Mouse (Mus musculus) heart, adult 2 months (tissue): ENCODE measurements around the gene Tbx6. TPM values are rescaled to one million over a fixed set of nuclear protein-coding genes. Genes with fewer than 3 reads are reported as not detected.
A peak's percentile ranks its signal among the peaks of the same experiment; 100 is the strongest.

ENCODE experiments used
- DNase-seq, 2 experiments: peaks; one replicate each; pipeline ENCODE4 v3.0.0; 2021
- H3K27ac ChIP-seq: fragments of 200-600 bp; 2 replicates; pipeline ENCODE4 v1.8.1; 2022
- H3K27me3 ChIP-seq: fragments of 200-500 bp; 2 replicates; pipeline ENCODE4 v1.6.1; 2012; ENCODE audit warnings: mild to moderate bottlenecking, low read length, inconsistent platforms, mixed read lengths; ENCODE audit not compliant: control insufficient read depth, insufficient read depth
- H3K36me3 ChIP-seq: fragments of 200-500 bp; 2 replicates; pipeline ENCODE4 v1.6.1; 2012; ENCODE audit warnings: low read length, inconsistent platforms; ENCODE audit not compliant: control insufficient read depth, insufficient read depth
- H3K4me1 ChIP-seq: fragments of 200-500 bp; 2 replicates; pipeline ENCODE4 v1.6.1; 2011; ENCODE audit warnings: low read length; ENCODE audit not compliant: control insufficient read depth, insufficient read depth
- H3K4me3 ChIP-seq: fragments of 200-600 bp; 2 replicates; pipeline ENCODE4 v1.8.1; 2022
- H3K79me2 ChIP-seq: fragments of 200-500 bp; replicated peaks from 2 replicates; pipeline ENCODE4 v1.6.1; 2012; ENCODE audit warnings: mild to moderate bottlenecking, inconsistent platforms, low read length, moderate library complexity, mixed read lengths; ENCODE audit not compliant: control insufficient read depth, insufficient read depth
- H3K9ac ChIP-seq: fragments of 200-500 bp; 2 replicates; pipeline ENCODE4 v1.6.1; 2012; ENCODE audit warnings: low read depth, mild to moderate bottlenecking, control low read depth, inconsistent platforms, low read length, mixed read lengths
- CTCF ChIP-seq: fragments of 200-600 bp; IDR thresholded peaks from 2 replicates; pipeline ENCODE4 v1.8.1; 2022; ENCODE audit warnings: antibody characterized with exemption, mild to moderate bottlenecking, moderate library complexity
- EP300 ChIP-seq: fragments of 200-500 bp; IDR thresholded peaks from 2 replicates; pipeline ENCODE4 v1.6.1; 2011; ENCODE audit warnings: low read depth, low read length, control low read depth; ENCODE audit not compliant: insufficient read depth
- POLR2A ChIP-seq: fragments of 200-500 bp; IDR thresholded peaks from 2 replicates; pipeline ENCODE4 v1.6.1; 2011; ENCODE audit warnings: mild to moderate bottlenecking, low read depth, low read length, control low read depth; ENCODE audit not compliant: insufficient read depth
- WGBS: fragments of 180-500 bp; shearing (Covaris S2); methylation state at CpG from one replicate; pipeline ENCODE4 v1.1.7; 2018; 5-methylcytosine and 5-hydroxymethylcytosine counted together
- intact Hi-C: fragments of 180-260 bp; cut with DNase I; formaldehyde crosslinking; loops from one replicate; pipeline ENCODE4 v1.15.1; 2025
- polyA plus RNA-seq: library from polyadenylated mRNA; depleted of rRNA; stranded (reverse); fragments of >200 nt; gene quantifications from 2 replicates; pipeline ENCODE4 v1.2.3, GENCODE M21; 2012
- total RNA-seq, 2 experiments: library from RNA; stranded (reverse); gene quantifications; 2 replicates each; pipeline ENCODE4 v1.2.3; 2021

Tbx6 gene
- total and polyA plus RNA-seq, 3 experiments: 0.44 to 2.9 (median 0.66) TPM

- DNase-seq: no peak
- no peaks in the 10 kb centered on the region for H3K36me3 ChIP-seq
- H3K9ac ChIP-seq: no peak overlapping the region
- H3K27me3 ChIP-seq: no peaks in the 10 kb centered on the region
- TF ChIP-seq EP300 (no peak), CTCF (no peak), POLR2A (no peak)
- peaks cover 2% of the 10 kb centered on the region; the same call in 1 of the 2 replicates for H3K4me1 ChIP-seq
- intact Hi-C loops: loop anchor here (5.0 kb wide), 1 partner anchor 78 kb away; the partner anchor contains the start of genes Hirip3 and Ino80e
- no peak overlapping the region for H3K4me3 ChIP-seq
- WGBS: 69% methylated on average over 7 of the region's 7 CpGs
- no peaks in the 10 kb centered on the region; the same call in 1 of the 2 replicates for H3K79me2 ChIP-seq
- no peak overlapping the region for H3K27ac ChIP-seq
Observed at GRCm38 (mm10) chr7:126784469-126784868, 3.2 kb downstream of the Tbx6 start.

GRCm38 (mm10) chr7:126785056-126785455 is 3.8 kb downstream of the Tbx6 start:
- WGBS: 64% methylated on average over 4 of the region's 4 CpGs
- Histone ChIP-seq H3K79me2 (no peaks in the 10 kb centered on the region; the same call in 1 of the 2 replicates), H3K9ac (no peak overlapping the region), H3K27me3 (no peaks in the 10 kb centered on the region), H3K4me1 (peaks cover 2% of the 10 kb centered on the region; the same call in 1 of the 2 replicates), H3K27ac (no peak overlapping the region), H3K4me3 (no peak overlapping the region), H3K36me3 (no peaks in the 10 kb centered on the region)
- no peak for DNase-seq
- intact Hi-C loops: no loop called here
- TF ChIP-seq EP300: no peak
- TF ChIP-seq POLR2A: no peak
- no peak for TF ChIP-seq CTCF

GRCm38 (mm10) chr7:126786142-126786541 is 4.9 kb downstream of the Tbx6 start:
- Histone ChIP-seq H3K27ac (no peak overlapping the region), H3K27me3 (no peaks in the 10 kb centered on the region), H3K4me1 (no peaks in the 10 kb centered on the region; the same call in 1 of the 2 replicates), H3K36me3 (peaks cover 4% of the 10 kb centered on the region; the same call in 1 of the 2 replicates), H3K4me3 (no peak overlapping the region), H3K9ac (no peak overlapping the region), H3K79me2 (no peaks in the 10 kb centered on the region; the same call in 1 of the 2 replicates)
- TF ChIP-seq CTCF (no peak), POLR2A (no peak), EP300 (no peak)
- no peak for DNase-seq
- WGBS: 85% methylated on average over 14 of the region's 14 CpGs
- intact Hi-C loops: no loop called here

- H3K36me3 ChIP-seq: peaks cover 7% of the 10 kb centered on the region
- 77% methylated on average over 4 of the region's 4 CpGs for WGBS
Observed at GRCm38 (mm10) chr7:126789141-126789540, 7.9 kb downstream of the Tbx6 start.

GRCm38 (mm10) chr7:126791851-126792720 is 10.8 kb downstream of the Tbx6 start, which contains the start of gene Ppp4c:
Gene Ppp4c, minus strand, starts transcription at chr7:126792496.
- H3K4me3 ChIP-seq: peak within 1 kb of the TSS; percentile 83
- peak; percentile 96 to 98 for DNase-seq
- H3K79me2 ChIP-seq: no peaks in the 10 kb centered on the region; the same call in 1 of the 2 replicates
- WGBS: under 1% methylated on average over 81 of the region's 83 CpGs
- H3K27me3 ChIP-seq: no peaks in the 10 kb centered on the region
- H3K36me3 ChIP-seq: peaks cover 21% of the 10 kb centered on the region
- H3K4me1 ChIP-seq: peaks cover 3% of the 10 kb centered on the region
- peak; percentile 90 for TF ChIP-seq POLR2A
- peak; percentile 84 for TF ChIP-seq EP300
- no peak for TF ChIP-seq CTCF
- H3K9ac ChIP-seq: peak within 1 kb of the TSS; percentile 97
- intact Hi-C loops: no loop called here
- peak within 1 kb of the TSS; percentile 94 for H3K27ac ChIP-seq

More at GRCm38 (mm10) chr7:126789141-126789540, 7.9 kb downstream of the Tbx6 start:
- H3K4me1 ChIP-seq: peaks cover 2% of the 10 kb centered on the region
- no peak overlapping the region for H3K4me3 ChIP-seq
- no peak for DNase-seq
- H3K27ac ChIP-seq: no peak overlapping the region
- intact Hi-C loops: no loop called here
- H3K9ac ChIP-seq: no peak overlapping the region
- TF ChIP-seq POLR2A (no peak), EP300 (no peak), CTCF (no peak)
- no peaks in the 10 kb centered on the region for H3K27me3 ChIP-seq
- no peaks in the 10 kb centered on the region; the same call in 1 of the 2 replicates for H3K79me2 ChIP-seq
